Mouse (Mus musculus): ENCODE results near the gene Zfand5.
"Not testable (repeated sequence)": the region's sequence is repeated elsewhere in the genome, so short reads cannot be mapped to it uniquely, and the experiment has no call there.

Gene Zfand5

DNA sequence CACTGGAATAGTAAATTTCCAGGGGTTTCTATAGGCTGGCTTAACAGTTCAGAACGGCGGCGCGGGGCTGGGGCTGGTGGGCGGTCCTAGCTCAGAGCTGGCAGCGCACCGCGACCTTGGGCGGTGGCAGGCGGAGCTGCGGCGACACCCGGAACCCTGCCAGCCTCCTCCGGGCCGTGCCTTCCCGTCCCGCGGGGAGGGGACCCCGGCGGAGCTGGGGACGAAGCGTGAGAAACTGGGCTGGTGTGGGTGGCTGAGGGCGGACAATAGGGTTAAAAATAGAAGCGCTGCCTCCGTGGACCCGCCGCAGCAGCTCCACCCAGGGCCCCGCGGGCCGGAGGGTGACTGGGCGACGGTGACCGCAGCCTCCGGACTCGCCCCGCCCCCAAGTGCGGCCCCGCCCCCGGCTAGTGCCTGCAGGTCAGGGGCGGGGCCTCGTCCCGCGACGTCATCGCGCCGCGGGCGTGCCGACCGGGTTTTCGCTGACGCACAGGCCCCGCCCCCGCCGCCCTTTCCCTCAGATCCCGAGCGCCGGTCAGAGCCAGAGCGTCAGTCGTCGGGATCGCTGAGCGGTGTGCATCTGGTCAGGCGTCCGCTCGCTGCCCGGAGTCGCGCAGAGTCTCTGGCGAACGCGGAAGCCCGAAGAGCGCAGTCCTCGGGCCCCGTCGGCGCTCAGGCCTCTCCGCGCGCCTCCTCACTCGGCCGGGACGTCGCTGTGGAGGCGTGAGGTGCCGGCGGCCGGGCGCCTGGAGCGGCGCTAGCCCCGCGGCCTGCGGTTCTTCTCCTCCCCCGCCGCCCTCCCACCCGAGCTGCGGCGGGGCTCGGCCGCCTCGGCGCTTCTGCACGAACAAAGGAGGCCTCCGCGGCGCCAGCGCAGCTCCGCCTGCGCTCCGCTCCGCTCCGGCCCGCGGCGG is at the start of gene Zfand5:
Gene Zfand5, plus strand, starts transcription at position 538 of the 914 bp plus-strand sequence.
- DNase-seq (ENCODE audit: low spot score in 2 of 2): peak; percentile 91 to 99

DNA sequence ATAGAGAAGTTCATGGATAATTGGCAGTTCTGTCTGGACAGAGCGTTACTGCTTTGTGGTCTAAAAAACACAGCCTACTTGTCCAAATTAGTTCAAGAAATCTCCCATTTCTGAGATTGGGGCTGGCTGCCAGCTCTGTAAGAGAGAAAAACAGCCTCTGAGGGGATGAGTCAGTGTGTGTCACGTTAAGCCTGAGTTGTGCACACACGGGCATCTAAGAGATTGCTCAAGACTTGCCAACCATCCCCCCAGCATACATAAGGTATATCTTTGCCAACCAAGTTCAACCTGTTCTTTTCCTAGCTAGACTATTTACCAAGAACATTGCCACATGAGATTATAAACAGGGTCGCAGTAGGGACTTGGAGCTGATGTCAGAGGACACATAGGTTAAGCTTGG is 44.9 kb upstream of the Zfand5 start:
- no peak for DNase-seq (ENCODE audit: low spot score in 2 of 2)

- DNase-seq (ENCODE audit: low spot score in 2 of 2): no peak
Observed at GRCm38 (mm10) chr19:21227754-21228153, 44.3 kb upstream of the Zfand5 start.

- DNase-seq (ENCODE audit: low spot score in 2 of 2): not testable (repeated sequence)
Observed at GRCm38 (mm10) chr19:21248730-21249129, 23.3 kb upstream of the Zfand5 start.

DNA sequence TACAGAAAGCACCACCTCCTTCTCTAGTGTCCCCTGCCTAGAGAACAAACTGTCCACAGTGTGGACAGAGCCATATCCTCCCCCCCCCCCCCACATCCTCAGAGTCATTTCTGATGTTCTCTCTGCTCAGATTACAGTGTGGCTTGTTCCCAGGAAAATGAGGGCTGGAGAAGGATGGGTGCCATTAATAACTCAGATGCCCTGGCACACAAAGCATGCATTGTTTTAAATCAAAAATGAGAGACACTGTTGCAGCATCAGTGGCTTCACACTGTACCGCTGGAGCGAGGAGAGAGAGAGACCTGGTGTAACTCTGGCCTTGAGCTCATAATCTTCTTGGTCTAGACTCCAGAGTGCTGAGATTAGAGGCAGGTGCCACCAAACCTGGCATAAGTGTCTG is 18.2 kb upstream of the Zfand5 start:
- no peak for DNase-seq (ENCODE audit: low spot score in 2 of 2)

GRCm38 (mm10) chr19:21255920-21256319 is 16.2 kb upstream of the Zfand5 start:
- no peak for DNase-seq (ENCODE audit: low spot score in 2 of 2)

- DNase-seq (ENCODE audit: low spot score in 2 of 2): no peak
Observed at GRCm38 (mm10) chr19:21259453-21259852, 12.6 kb upstream of the Zfand5 start.

DNA sequence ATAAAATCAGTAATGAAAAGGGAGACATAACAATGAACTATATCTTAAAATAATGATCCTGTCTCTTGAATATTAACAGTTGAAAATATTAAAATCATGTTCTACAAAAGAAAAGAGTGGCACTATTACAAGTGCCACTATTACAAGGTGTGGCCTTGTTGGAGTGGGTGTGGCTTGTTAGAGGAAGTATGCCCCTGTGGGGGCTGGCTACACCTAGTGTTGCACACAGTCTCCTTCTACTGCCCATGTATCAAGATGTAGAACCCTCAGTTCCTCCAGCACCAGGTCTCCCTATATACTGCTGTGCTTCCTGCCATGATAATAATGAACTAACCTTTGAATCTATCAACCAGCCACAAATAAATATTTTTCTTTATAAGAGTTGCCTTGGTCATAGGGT is 11.8 kb upstream of the Zfand5 start:
- no peak for DNase-seq (ENCODE audit: low spot score in 2 of 2)

DNA sequence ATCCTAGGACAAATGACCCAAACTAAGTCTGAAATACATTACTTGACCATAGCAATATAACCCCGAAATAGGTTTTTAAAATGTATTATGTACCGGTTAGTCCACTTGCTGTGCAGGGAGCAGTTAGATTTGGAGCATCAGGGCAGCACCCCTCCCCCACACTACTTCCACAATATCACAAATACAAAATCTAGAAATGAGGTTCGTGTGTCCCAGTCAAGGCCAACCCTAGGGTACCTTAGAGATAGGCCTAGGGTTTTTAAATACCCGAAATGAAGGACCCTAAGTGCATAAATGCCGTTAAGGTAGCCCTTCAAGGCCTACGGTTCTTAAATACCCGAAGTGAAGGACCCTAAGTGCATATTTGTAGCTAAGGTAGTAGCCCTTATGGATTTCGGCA is 892 bp upstream of the Zfand5 start:
- peak in 1 of 2 experiments; percentile 11 for DNase-seq (ENCODE audit: low spot score in 2 of 2)

- peak; percentile 63 to 71 for DNase-seq (ENCODE audit: low spot score in 2 of 2)
Observed at GRCm38 (mm10) chr19:21272655-21273284, 692 bp downstream of the Zfand5 start.

DNA sequence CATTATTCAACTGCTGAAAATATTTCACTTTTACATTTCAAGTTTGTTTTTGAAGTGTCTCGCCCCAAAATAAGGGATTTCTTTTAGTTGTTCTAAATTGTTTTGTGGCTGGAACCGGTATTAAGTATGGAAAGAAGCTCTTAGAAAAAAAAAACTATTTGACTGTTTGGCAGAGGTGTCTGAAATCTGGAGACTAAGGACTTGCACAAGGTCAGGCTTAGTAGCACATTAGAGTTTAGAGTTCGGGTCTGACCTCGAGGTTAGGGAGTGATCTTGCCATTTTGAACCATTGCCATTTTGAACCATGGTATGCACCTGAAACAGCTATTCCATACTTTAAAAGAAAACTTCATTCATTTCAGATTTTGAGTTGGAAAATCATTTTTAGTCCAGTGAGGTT is 1.4 kb downstream of the Zfand5 start:
- DNase-seq (ENCODE audit: low spot score in 2 of 2): no peak

DNA sequence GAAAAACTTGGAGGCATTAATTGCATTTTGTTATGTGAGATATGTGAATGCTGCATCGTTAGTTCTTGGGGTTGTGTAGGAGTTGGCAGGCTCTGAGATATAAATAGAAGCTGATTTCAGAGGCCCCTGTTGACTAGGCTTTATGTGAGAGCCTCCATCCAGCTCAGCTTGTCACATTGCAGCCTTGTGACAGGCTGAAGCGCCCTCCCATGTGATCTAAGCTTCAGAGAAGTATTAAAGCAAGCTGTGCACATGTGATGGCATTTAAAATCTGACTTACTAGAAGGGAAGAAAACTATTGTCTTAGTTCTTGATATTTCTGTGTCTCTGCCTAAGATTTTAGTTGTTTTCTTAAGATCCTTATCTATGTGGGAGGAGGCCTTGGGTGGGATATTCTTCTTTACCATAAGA is 2.1 kb downstream of the Zfand5 start:
- peak; percentile 31 to 47 for DNase-seq (ENCODE audit: low spot score in 2 of 2)

DNA sequence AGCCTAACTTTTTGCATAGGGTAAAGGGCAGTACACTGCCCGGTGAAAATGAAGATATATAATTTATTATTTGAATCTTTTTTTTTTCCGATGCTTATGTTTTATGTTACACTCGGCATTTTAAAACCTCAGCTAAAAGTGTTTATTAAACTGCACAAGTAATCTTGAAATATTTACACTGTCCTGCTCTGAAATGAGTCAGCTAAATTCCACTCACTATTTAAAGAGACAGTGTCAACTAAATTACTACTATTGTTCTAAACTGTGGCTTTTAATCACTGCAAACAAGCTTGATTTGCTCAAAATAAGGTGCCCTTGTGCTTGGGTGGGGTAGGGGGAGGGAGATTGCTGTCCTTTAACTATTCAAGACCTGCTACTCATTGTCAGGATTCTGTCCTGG is 2.6 kb downstream of the Zfand5 start:
- DNase-seq (ENCODE audit: low spot score in 2 of 2): no peak

DNA sequence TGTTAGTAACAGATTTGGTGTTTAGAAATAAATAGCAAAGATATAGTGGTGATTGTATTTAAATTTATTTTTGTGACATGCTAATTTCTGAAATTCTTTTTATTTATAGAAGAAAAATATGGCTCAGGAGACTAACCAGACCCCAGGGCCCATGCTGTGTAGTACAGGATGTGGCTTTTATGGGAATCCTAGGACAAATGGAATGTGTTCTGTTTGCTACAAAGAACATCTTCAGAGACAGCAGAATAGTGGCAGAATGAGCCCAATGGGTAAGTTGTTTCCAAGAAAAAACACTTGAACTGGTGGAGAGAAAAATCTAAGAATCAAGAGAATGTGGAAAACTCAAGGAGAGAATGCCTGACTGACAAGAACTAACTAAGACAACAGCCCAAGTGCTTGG is 4.2 kb downstream of the Zfand5 start:
- no peak for DNase-seq (ENCODE audit: low spot score in 2 of 2)

DNA sequence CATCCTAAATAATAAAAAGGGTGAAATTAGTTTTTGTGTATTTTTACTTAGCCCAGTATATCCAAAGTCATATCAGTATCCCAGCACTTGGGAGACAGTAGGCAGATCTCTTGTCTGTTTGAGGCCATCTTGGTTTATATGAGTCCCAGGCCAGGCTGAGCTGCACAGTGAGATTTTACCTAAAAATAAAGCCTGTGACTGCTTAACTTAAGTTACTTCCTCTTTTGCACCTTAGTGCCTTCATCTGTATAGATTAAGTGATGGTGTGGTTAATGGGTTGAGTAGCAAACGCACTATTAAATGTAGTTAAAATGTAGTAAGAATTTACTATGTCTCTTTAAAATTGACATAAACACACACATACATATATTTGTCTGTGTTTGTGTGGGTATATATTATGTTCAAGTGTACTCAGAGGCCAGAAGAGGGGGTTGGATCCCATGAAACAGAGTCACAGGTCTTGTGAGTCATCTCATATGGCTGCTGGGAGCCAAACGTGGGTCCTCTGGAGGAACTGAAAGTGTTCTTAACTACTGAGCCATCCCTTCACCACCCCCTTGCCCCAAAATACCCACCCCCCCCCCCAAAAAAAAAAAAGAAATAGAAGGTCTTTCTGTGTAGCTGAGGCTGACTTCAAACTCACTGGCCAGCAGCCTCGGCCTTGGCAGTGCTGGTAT is 14.5 kb downstream of the Zfand5 start:
- no peak for DNase-seq (ENCODE audit: low spot score in 2 of 2)

GRCm38 (mm10) chr19:21297411-21297810 is 25.3 kb downstream of the Zfand5 start:
- DNase-seq (ENCODE audit: low spot score in 2 of 2): no peak

- no peak for DNase-seq (ENCODE audit: low spot score in 2 of 2)
Observed at GRCm38 (mm10) chr19:21301787-21302186, 29.7 kb downstream of the Zfand5 start.

- DNase-seq (ENCODE audit: low spot score in 2 of 2): no peak
Observed at GRCm38 (mm10) chr19:21307755-21308154, 35.7 kb downstream of the Zfand5 start.

DNA sequence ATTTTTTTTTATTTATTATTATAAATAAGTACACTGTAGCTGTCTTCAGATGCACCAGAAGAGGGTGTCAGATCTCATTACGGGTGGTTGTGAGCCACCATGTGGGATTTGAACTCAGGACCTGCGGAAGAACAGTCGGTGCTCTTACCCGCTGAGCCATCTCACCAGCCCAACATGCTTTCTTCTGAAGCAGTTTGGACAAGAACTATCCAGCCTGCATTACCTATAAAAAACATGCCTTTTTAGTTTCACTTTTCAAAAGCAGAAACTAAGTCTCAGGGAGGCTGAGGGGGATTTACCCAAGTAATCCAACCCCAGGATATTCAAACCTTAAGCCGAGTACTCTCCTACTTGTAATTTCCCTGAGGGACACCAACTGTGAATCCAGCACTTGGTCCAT is 38.3 kb downstream of the Zfand5 start:
- not testable (repeated sequence) for DNase-seq (ENCODE audit: low spot score in 2 of 2)

GRCm38 (mm10) chr19:21315701-21316100 is 43.6 kb downstream of the Zfand5 start:
- no peak for DNase-seq (ENCODE audit: low spot score in 2 of 2)

- DNase-seq (ENCODE audit: low spot score in 2 of 2): no peak
Observed at GRCm38 (mm10) chr19:21319618-21320017, 47.5 kb downstream of the Zfand5 start.

DNA sequence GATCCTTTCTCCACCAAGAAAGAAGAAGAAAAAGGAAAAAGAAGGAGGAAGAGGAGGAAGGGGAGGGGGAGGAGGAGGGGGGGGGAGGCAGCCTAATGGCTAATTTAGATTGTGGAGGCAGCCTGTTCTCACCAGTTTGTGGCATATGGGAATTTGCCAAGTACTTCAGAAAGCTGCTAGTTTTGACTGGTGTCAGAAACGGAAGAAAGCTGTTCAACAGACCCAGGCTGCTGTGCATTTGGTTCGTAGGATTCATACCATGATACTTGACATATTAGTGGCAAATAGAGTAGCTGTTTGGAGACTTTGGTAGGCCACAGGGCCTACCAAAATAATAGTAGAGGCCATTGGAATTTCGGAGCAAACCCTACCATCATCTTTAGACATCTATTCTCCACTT is 53.3 kb downstream of the Zfand5 start:
- no peak for DNase-seq (ENCODE audit: low spot score in 2 of 2)

- no peak for DNase-seq (ENCODE audit: low spot score in 2 of 2)
Observed at GRCm38 (mm10) chr19:21328951-21329350, 56.9 kb downstream of the Zfand5 start.

All from thymus, postnatal 10 days (tissue).